Mouse (Mus musculus) ZHBTc4 (cell line): ENCODE results near the gene Dnajc13.

Experiments
- DNase-seq: peaks from one replicate; pipeline ENCODE4 v3.0.0-alpha.2; 2011; ENCODE audit warnings: low read depth, low spot score

The Dnajc13 gene

GRCm38 (mm10) chr9:104262823-104263352, at the start of gene Dnajc13:
Gene Dnajc13 (minus strand): TSS chr9:104262930.
- peak; percentile 100 for DNase-seq

GRCm38 (mm10) chr9:104306734-104307133, 44.0 kb upstream of the Dnajc13 start:
- peak; percentile 82 for DNase-seq

DNA sequence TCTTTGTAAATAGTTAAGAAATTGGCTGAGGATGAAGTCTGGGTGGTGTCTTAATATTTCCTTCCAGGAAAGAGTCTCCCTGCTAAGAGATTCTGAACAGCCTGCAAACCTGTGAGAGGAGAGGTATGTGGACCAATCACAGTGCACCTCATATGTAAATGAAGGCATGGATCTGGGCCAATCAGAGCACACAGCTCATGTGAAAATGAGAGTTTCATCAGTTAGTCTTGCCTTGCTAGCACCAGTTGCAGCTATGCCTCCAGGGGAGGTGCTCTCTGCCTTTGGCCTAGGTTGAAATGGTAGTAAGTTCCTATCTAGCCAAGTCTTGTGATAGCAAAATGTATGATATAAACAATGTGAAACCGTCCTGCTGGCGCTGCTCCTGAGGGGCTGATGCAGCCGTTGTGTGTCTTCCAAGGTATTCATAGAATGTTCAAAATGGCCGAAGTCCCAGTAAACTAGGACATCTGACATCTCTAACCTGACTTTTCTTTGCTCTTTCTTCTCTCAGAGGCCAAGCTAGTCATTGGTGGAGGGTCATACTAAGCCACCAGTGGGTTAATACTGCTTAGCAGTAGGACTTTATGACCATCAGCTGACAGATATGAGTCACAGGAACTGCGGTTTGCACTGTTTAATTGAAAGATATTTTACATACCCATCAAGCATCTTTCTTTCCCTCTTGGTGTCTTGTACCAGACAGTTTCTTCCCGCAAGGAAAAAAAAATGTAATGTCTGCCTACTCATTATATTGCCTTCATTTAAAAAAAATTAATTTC, 42.8 kb upstream of the Dnajc13 start:
- peak; percentile 15 for DNase-seq

- no peak for DNase-seq
These were observed 42.1 kb upstream of the Dnajc13 start for GRCm38 (mm10) chr9:104304800-104305199.

GRCm38 (mm10) chr9:104304376-104304775, 41.6 kb upstream of the Dnajc13 start:
- no peak for DNase-seq

DNA sequence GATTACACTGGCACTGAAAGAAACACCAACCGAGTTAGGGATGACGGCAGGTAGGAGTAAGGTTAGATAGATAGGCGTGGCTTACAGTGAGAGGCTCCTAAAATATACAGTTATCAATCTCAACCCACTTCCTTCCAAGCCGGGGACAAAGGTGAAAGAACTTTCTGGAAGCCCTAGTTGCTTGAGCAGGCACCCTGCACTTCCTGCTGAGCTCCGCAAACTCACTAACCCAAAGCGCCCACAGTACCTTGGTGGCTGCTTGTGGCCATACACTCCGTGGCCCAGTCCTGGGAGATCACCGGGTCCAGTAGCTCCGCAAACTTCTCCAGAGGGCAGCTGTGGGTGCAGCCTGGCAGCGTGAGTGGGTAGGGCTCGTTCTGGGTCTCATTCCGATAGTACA, 37.8 kb upstream of the Dnajc13 start:
- no peak for DNase-seq

DNA sequence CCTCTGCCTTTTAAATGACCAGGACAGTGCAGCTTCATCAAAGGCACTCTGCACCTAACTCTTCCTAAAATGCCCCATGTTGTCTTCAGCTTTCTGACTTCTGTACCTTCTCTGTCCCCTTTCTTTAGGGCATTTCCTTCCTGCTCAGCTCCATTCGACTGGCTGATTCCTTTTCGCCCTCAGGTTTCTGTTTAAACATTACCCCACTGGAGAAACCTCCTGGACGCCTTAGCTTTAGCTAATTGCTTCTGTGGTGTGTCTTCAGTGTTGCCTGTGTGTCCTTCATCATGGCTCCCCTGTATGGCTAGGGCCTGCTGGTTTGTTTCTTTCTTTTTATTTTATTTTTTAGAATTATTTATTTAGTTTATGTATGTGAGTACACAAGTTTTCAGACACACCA, 34.3 kb upstream of the Dnajc13 start:
- no peak for DNase-seq

GRCm38 (mm10) chr9:104284934-104285333, 22.2 kb upstream of the Dnajc13 start:
- DNase-seq = no peak

- peak; percentile 50 for DNase-seq
These were observed 19.8 kb upstream of the Dnajc13 start for GRCm38 (mm10) chr9:104282536-104282935.

DNA sequence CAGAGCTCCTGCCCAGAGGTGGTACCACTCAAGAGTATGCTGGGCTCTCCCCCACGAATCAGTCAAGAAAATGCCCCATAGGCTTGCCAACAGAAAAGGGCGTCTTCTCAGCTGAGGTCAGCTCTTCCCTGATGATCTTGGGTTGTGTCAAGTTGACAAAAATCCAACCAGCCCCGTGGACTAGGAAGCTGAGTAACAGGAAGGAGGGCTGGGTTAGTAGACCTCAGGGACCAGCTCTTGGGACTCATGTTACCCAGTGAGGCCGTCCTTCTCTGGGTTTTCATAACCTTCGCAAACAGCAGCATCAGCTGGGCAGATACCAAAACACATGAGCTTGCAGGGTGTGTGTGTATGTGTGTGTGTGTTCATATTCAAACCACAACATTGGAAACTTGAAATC, 19.0 kb upstream of the Dnajc13 start:
- DNase-seq = no peak

DNA sequence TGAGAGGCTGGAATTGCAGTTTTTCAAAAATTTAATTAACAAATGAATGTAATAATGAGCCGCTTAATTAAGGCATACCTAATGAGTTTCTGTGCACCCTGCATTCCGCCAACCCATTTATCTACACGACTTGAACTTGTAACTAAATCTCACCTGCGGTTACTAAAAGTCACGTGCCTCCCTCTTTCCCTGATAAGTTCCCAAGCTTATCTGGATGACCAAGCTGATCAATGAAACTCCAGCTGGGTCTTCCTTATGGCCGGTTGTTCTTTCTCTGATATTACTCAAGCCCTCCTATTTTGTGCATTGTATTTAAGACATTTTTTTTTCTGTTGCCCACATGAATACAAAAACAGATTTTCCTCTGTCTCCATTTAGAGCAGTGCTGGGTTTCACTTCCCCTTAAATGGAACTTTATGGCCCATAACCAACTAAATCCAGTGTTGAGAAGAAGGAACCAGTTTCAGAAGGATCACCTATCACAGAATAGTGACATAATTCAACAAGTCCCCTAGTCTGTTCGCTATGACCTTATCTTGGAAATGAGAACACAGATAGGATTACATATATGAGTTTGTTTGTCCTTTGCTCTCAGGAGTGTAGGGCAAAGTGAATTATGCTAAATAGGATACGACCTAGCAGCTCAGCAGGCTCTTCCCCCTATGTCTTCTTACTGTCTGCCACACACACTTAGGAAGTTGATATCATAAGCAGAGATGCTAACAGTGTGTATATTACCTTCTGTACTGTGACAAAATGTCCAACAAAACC, 18.2 kb upstream of the Dnajc13 start:
- no peak for DNase-seq

DNA sequence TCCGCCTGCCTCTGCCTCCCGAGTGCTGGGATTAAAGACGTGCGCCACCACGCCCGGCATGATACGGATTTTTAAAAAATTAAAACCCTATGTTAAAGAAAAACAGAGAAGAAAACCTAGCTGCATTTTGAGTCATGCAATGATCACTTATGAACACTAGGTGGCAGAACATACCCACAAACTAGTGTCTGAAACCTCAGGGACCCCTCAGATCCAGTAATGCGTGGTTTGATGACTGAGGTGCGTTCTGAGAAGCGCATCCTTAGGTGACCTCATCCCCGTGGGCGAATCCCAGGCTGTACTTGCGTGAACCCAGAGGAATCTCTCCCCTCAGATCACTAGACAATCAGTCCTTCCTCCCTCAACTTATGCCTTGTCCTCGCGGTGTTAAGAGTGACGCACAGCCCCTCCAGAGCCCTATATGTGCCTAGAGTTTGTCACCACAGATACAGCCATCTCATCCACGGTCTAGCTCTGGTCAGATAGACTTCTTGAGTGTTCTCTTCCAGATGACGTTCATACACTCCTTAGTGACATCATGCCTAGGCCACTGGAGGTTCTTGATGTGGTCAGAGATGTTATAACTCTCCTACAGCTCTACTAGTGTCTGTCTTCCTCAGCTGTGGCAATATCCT, 14.9 kb upstream of the Dnajc13 start:
- peak; percentile 74 for DNase-seq

GRCm38 (mm10) chr9:104275084-104275785, 12.5 kb upstream of the Dnajc13 start:
- peak; percentile 75 for DNase-seq

DNA sequence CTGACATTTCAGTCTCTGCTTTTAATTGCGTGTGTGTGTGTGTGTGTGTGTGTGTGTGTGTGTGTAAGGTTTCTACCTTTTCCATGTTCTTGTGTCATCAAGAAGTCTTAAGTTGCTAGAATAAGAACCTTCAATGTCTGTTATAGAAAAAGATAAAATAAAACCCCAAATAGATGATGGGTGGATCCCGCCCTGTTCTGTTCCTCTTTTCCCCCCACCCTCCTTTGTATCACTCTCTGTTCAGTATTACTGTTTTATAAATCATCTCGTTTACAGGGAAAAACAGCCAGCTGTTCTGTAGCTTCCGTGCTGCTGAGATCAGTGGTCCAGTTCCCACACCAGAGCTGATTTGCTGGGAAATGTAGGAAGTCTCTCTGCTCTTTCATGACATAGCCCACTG, 9.3 kb upstream of the Dnajc13 start:
- DNase-seq = no peak

- no peak for DNase-seq
These were observed 8.9 kb upstream of the Dnajc13 start for GRCm38 (mm10) chr9:104271642-104272041.

DNA sequence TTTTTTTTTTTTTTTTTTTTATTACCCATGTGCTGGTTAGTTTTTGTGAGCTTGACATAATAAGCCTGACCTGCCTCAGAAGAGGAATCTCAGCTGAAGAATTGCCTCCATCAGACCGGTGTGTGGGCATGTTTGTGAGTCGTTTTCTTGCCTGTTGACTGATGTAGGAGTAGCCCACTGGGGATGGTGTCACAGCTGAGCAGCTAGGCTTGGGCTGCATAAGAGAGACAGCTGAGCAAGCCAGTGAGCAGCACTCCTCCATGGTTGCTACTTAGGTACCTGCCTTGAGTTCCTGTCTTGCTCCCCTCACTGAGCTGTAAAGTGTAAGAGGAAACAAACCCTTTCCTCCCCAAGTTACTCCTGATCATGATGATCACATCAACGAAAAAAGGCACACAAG, 7.2 kb upstream of the Dnajc13 start:
- no peak for DNase-seq

GRCm38 (mm10) chr9:104269349-104269871, 6.7 kb upstream of the Dnajc13 start:
- no peak for DNase-seq

DNA sequence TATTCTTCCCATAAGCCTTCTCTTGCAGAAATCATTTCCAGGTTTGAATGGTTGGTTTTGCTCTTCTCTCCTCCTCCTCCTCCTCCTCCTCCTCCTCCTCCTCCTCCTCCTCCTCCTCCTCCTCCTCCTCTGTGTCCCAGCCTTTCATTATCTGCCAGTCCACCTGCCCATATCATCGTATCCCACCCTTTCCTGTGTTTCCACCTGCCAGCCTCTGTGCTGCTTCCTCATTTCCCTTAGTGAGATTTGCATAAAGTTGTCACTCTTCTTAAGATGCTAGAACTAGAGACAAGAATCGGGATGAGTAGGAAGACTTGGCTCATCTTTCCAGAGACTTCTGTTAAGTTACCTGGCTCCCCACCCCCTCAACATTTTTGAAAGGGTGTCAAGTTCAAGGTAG, 1.8 kb upstream of the Dnajc13 start:
- DNase-seq = no peak

DNA sequence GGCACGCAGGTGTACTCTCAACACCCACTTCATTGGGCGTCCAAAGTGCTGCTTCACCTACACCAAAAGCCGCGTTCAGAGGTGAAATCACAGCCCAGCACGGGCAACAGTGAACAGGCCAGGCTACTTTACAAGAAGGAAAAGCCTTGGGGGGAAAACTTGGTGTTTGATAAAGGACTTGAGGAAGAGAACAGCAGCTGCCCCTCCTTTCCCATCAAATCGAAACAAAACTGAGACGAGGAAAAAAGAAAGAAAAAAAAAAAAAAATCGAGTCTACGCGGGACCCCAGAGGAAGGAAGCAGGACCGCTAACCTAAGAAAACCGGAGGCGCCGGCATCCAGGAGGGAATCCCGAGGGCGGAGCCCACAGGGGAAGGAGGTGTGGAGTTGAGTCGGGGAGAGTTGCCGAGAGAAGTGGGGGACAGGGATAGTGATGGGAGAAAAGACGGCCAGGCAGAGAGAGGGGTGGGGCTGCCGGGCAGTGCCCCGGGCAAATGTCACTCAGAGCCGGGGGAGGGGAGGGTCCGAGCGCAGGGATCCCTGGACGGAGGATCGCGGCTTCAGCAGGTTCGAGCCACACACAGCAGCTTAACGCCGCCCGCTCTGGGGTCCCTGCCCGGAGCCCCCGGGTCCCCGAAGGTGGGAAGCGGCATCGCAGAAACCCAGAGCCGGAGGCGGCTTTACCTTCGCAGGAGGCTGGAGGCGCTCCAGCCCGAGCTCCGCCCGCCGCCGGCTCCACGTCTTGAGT, 541 bp downstream of the Dnajc13 start:
- peak; percentile 71 for DNase-seq

DNA sequence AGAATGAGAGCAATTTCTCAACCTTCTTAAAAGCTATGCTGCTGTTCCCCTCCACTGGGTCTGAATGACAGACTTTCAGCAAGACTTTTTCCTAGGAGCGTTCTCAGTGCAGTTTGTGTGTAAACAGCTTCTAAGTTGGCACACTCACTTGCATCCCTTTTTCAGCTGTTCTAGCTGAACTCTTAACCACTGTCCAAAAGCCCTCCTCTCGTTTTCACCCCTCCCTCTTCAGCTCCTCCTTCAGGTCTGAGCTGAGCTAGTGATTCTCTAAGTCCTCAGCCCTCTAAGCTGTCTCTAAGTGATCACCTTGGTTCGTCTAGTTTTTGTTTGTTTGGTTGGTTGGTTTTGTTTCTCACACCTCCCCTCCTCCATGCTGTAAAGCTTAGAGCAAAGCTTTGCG, 2.4 kb downstream of the Dnajc13 start:
- DNase-seq = no peak

DNA sequence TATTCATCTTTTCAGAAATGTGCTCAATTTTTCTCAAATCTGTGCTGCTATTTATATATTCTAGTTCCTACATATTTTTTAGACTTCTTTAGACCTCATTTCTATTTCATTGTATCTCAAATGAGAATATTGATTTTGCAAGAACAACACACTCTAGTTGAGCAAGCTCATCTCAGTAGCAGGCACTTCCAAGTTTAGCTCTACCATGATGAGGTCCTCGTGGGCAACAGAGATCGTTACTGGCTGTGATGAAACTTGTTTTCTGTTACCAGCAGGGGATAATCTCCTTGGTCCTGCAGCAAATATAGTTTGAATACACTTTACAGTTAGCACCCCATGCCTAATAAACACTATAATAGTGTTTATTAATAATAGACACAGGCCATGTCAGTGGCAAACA, 6.6 kb downstream of the Dnajc13 start:
- no peak for DNase-seq
